Mouse (Mus musculus) C2C12 (cell line): ENCODE measurements around the gene Cav1. TPM values are rescaled to one million over a fixed set of nuclear protein-coding genes. Genes with fewer than 3 reads are reported as not detected.
A peak's percentile ranks its signal among the peaks of the same experiment; 100 is the strongest.

Experiments
- H3K27me3 ChIP-seq: one replicate; pipeline ENCODE4 v1.6.1; 2011; ENCODE audit not compliant: control insufficient read depth, insufficient read depth, insufficient read length
- H3K36me3 ChIP-seq: one replicate; pipeline ENCODE4 v1.6.1; 2011; ENCODE audit not compliant: control insufficient read depth, insufficient read depth
- H3K4me3 ChIP-seq: one replicate; pipeline ENCODE4 v1.5.1; 2011; ENCODE audit warnings: mild to moderate bottlenecking, control low read depth; ENCODE audit not compliant: poor library complexity, insufficient read depth, severe bottlenecking
- H3K79me2 ChIP-seq: one replicate; pipeline ENCODE4 v1.6.1; 2011; ENCODE audit not compliant: control insufficient read depth, insufficient read depth
- H3K79me3 ChIP-seq: one replicate; pipeline ENCODE4 v1.6.1; 2011; ENCODE audit warnings: low read depth, control low read depth
- H3ac ChIP-seq: one replicate; pipeline ENCODE3; 2011; ENCODE audit warnings: low read depth; ENCODE audit not compliant: control insufficient read depth, insufficient read length
- CEBPB ChIP-seq: IDR thresholded peaks from one replicate; pipeline ENCODE4 v1.6.1; 2011; ENCODE audit warnings: low read depth, mild to moderate bottlenecking, control low read depth, moderate library complexity
- CTCF ChIP-seq: IDR thresholded peaks from one replicate; pipeline ENCODE4 v1.5.1; 2011; ENCODE audit not compliant: control insufficient read depth, insufficient read depth, insufficient read length
- FOSL1 ChIP-seq: IDR thresholded peaks from one replicate; pipeline ENCODE4 v1.8.0; 2011; ENCODE audit warnings: mild to moderate bottlenecking, low read length; ENCODE audit not compliant: poor library complexity, insufficient read depth, severe bottlenecking
- MAX ChIP-seq: IDR thresholded peaks from one replicate; pipeline ENCODE4 v1.6.1; 2011; ENCODE audit warnings: mild to moderate bottlenecking, control low read depth
- MYOD1 ChIP-seq: IDR thresholded peaks from one replicate; pipeline ENCODE4 v1.6.1; 2011; ENCODE audit warnings: low read depth; ENCODE audit not compliant: control insufficient read depth, insufficient read length
- MYOG ChIP-seq: IDR thresholded peaks from one replicate; pipeline ENCODE4 v1.6.1; 2011; ENCODE audit not compliant: control insufficient read depth, insufficient read length; ENCODE audit errors: extremely low read depth
- USF1 ChIP-seq: IDR thresholded peaks from one replicate; pipeline ENCODE4 v1.6.1; 2011; ENCODE audit warnings: low read depth, mild to moderate bottlenecking, control low read depth, moderate library complexity
- polyA plus RNA-seq: library from polyadenylated mRNA; unstranded; fragments of >200 nt; fragmentation: generic; extraction: Trizol; gene quantifications from one replicate; pipeline ENCODE4 v1.2.1, GENCODE M21; 2012; ENCODE audit warnings: missing spikeins

The Cav1 gene
- polyA plus RNA-seq, 1 experiment, result 24.5 TPM

GRCm38 (mm10) chr6:17358896-17359690 is 53.0 kb downstream of the Cav1 start:
- Histone ChIP-seq H3K36me3 (no peaks in the 10 kb centered on the region), H3K27me3 (no peaks in the 10 kb centered on the region), H3K79me3 (no peaks in the 10 kb centered on the region), H3K4me3 (no peak overlapping the region), H3K79me2 (no peaks in the 10 kb centered on the region), H3ac (no peak overlapping the region)
- TF ChIP-seq MYOG (no peak), CTCF (peak; percentile 66)

- H3K4me3 ChIP-seq, result no peak overlapping the region
- TF ChIP-seq MYOG (no peak), MAX (no peak)
- no peaks in the 10 kb centered on the region for H3K79me3 ChIP-seq
- H3ac ChIP-seq, result no peak overlapping the region
- no peaks in the 10 kb centered on the region for H3K36me3 ChIP-seq
- no peaks in the 10 kb centered on the region for H3K79me2 ChIP-seq
- no peaks in the 10 kb centered on the region for H3K27me3 ChIP-seq
Measured at GRCm38 (mm10) chr6:17362771-17363170, 56.6 kb downstream of the Cav1 start.

GRCm38 (mm10) chr6:17363446-17364179 is 57.5 kb downstream of the Cav1 start:
- Histone ChIP-seq H3K4me3 (no peak overlapping the region), H3K79me2 (no peaks in the 10 kb centered on the region), H3ac (no peak overlapping the region), H3K79me3 (no peaks in the 10 kb centered on the region), H3K36me3 (no peaks in the 10 kb centered on the region), H3K27me3 (no peaks in the 10 kb centered on the region)
- no peak for TF ChIP-seq USF1
- no peak for TF ChIP-seq MYOD1
- TF ChIP-seq CTCF, result no peak

GRCm38 (mm10) chr6:17374326-17374725 is 68.2 kb downstream of the Cav1 start:
- no peak overlapping the region for H3ac ChIP-seq
- no peak for TF ChIP-seq CEBPB
- H3K79me2 ChIP-seq, result no peaks in the 10 kb centered on the region
- H3K27me3 ChIP-seq, result no peaks in the 10 kb centered on the region
- no peaks in the 10 kb centered on the region for H3K79me3 ChIP-seq
- H3K4me3 ChIP-seq, result no peak overlapping the region
- H3K36me3 ChIP-seq, result no peaks in the 10 kb centered on the region

- TF ChIP-seq CEBPB (no peak), FOSL1 (no peak), MYOD1 (no peak), CTCF (no peak), MYOG (no peak), USF1 (no peak), MAX (no peak)
- Histone ChIP-seq H3K4me3 (no peak overlapping the region), H3K36me3 (no peaks in the 10 kb centered on the region), H3ac (no peak overlapping the region), H3K27me3 (no peaks in the 10 kb centered on the region), H3K79me3 (no peaks in the 10 kb centered on the region), H3K79me2 (no peaks in the 10 kb centered on the region)
Measured at GRCm38 (mm10) chr6:17377371-17377770, 71.2 kb downstream of the Cav1 start.

GRCm38 (mm10) chr6:17380102-17380501 is 74.0 kb downstream of the Cav1 start:
- TF ChIP-seq FOSL1 (no peak), MYOD1 (peak; percentile 48), CTCF (no peak), MAX (no peak), CEBPB (no peak)
- H3K36me3 ChIP-seq, result no peaks in the 10 kb centered on the region
- no peaks in the 10 kb centered on the region for H3K79me3 ChIP-seq
- no peaks in the 10 kb centered on the region for H3K79me2 ChIP-seq
- H3K27me3 ChIP-seq, result no peaks in the 10 kb centered on the region
- no peak overlapping the region for H3K4me3 ChIP-seq
- H3ac ChIP-seq, result no peak overlapping the region
